Mouse (Mus musculus) heart, embryonic 13.5 days (tissue): Measurements from ENCODE around the gene Saa1. TPM values are rescaled to one million over a fixed set of nuclear protein-coding genes. Genes with fewer than 3 reads are reported as not detected.
"Not testable (repeated sequence)": the region's sequence is repeated elsewhere in the genome, so short reads cannot be mapped to it uniquely, and the experiment has no call there.

Experiments
- ATAC-seq: fragments of 200-750 bp; cut with Nextera tagmentation; 2 replicates; pipeline ENCODE4 v1.8.0; 2017; ENCODE audit warnings: moderate TSS enrichment; ENCODE audit not compliant: insufficient number of reproducible peaks, low FRiP score, low TSS enrichment; ENCODE audit errors: extremely low read depth
- H3K27ac ChIP-seq: fragments of 300-500 bp; sonication (generic); replicated peaks from 2 replicates; pipeline ENCODE4 v1.5.1; 2015; ENCODE audit warnings: moderate library complexity, mild to moderate bottlenecking, inconsistent platforms
- H3K27me3 ChIP-seq: fragments of 300-500 bp; sonication (generic); replicated peaks from 2 replicates; pipeline ENCODE4 v1.6.1; 2015; ENCODE audit warnings: mild to moderate bottlenecking, inconsistent platforms
- H3K36me3 ChIP-seq: fragments of 300-500 bp; sonication (generic); 2 replicates; pipeline ENCODE4 v1.6.1; 2015; ENCODE audit warnings: mild to moderate bottlenecking, inconsistent platforms
- H3K4me1 ChIP-seq: fragments of 300-500 bp; sonication (generic); 2 replicates; pipeline ENCODE4 v1.6.1; 2015; ENCODE audit warnings: inconsistent platforms
- H3K4me2 ChIP-seq: fragments of 300-500 bp; sonication (generic); 2 replicates; pipeline ENCODE4 v1.6.1; 2015; ENCODE audit warnings: inconsistent platforms, mild to moderate bottlenecking, moderate library complexity
- H3K4me3 ChIP-seq: fragments of 300-500 bp; sonication (generic); 2 replicates; pipeline ENCODE4 v1.5.1; 2015; ENCODE audit warnings: moderate library complexity, mild to moderate bottlenecking, inconsistent platforms
- H3K9ac ChIP-seq: fragments of 300-500 bp; sonication (generic); 2 replicates; pipeline ENCODE4 v1.6.1; 2015; ENCODE audit warnings: inconsistent platforms, mild to moderate bottlenecking, moderate library complexity
- H3K9me3 ChIP-seq: fragments of 300-500 bp; sonication (generic); 2 replicates; pipeline ENCODE4 v1.6.1; 2016; ENCODE audit warnings: inconsistent platforms
- WGBS: fragments of 180-500 bp; shearing (Covaris S2); methylation state at CpG from one replicate; pipeline ENCODE4 v1.1.7; 2015; ENCODE audit warnings: mixed read lengths; 5-methylcytosine and 5-hydroxymethylcytosine counted together
- polyA plus RNA-seq: library from polyadenylated mRNA; unstranded; fragments of >200 nt; fragmentation: Nextera tagmentation; extraction: Ambion mirVana; gene quantifications from 2 replicates; pipeline ENCODE4 v1.2.1, GENCODE M21; 2015

Saa1 gene
- polyA plus RNA-seq, 1 experiment from 2014 or later = not detected

- Histone ChIP-seq H3K4me2 (no peak overlapping the region), H3K4me1 (0 out of 2 replicates have a peak, but pooled peaks cover 5% of the 10 kb centered on the region), H3K36me3 (no peaks in the 10 kb centered on the region), H3K9ac (no peak overlapping the region), H3K27me3 (no peaks in the 10 kb centered on the region), H3K9me3 (no peaks in the 10 kb centered on the region), H3K27ac (no peak overlapping the region), H3K4me3 (no peak overlapping the region)
- no peak for ATAC-seq
- 68% methylated on average over 3 of the region's 3 CpGs for WGBS
Observed at GRCm38 (mm10) chr7:46745816-46746215, 3.0 kb upstream of the Saa1 start.

- not testable (repeated sequence) for H3K4me2 ChIP-seq, H3K9me3 ChIP-seq, ATAC-seq, H3K4me1 ChIP-seq, H3K4me3 ChIP-seq, H3K36me3 ChIP-seq, H3K9ac ChIP-seq, H3K27ac ChIP-seq, H3K27me3 ChIP-seq
- 71% methylated on average over 5 of the region's 5 CpGs for WGBS
Observed at GRCm38 (mm10) chr7:46740041-46740440, 2.7 kb downstream of the Saa1 start.

GRCm38 (mm10) chr7:46738561-46739460 is 4.0 kb downstream of the Saa1 start:
- no peaks in the 10 kb centered on the region for H3K4me1 ChIP-seq
- H3K9me3 ChIP-seq = no peaks in the 10 kb centered on the region
- H3K36me3 ChIP-seq = no peaks in the 10 kb centered on the region
- no peaks in the 10 kb centered on the region for H3K27me3 ChIP-seq
- no peak overlapping the region for H3K4me3 ChIP-seq
- WGBS = 67% methylated on average over 12 of the region's 12 CpGs
- H3K9ac ChIP-seq = no peak overlapping the region
- no peak overlapping the region for H3K4me2 ChIP-seq
- H3K27ac ChIP-seq = no peak overlapping the region
- ATAC-seq = no peak

- no peaks in the 10 kb centered on the region for H3K27me3 ChIP-seq
- no peak overlapping the region for H3K4me3 ChIP-seq
- no peak for ATAC-seq
- WGBS = 62% methylated on average over 2 of the region's 2 CpGs
- H3K9me3 ChIP-seq = no peaks in the 10 kb centered on the region
- H3K4me2 ChIP-seq = no peak overlapping the region
- H3K4me1 ChIP-seq = no peaks in the 10 kb centered on the region
- no peaks in the 10 kb centered on the region for H3K36me3 ChIP-seq
- no peak overlapping the region for H3K9ac ChIP-seq
- H3K27ac ChIP-seq = no peak overlapping the region
Observed at GRCm38 (mm10) chr7:46734983-46735382, 7.8 kb downstream of the Saa1 start.

GRCm38 (mm10) chr7:46732458-46732857 is 10.3 kb downstream of the Saa1 start, which contains the start of gene Saa4:
TSS of gene Saa4 (minus strand) at chr7:46732603.
- Histone ChIP-seq H3K4me3 (no peak within 1 kb of the TSS), H3K27me3 (no peaks in the 10 kb centered on the region), H3K9ac (no peak within 1 kb of the TSS), H3K9me3 (no peaks in the 10 kb centered on the region), H3K27ac (no peak within 1 kb of the TSS), H3K4me1 (no peaks in the 10 kb centered on the region), H3K4me2 (no peak within 1 kb of the TSS), H3K36me3 (no peaks in the 10 kb centered on the region)
- WGBS = 70% methylated on average over 4 of the region's 4 CpGs
- ATAC-seq = no peak

GRCm38 (mm10) chr7:46727584-46727983 is 15.2 kb downstream of the Saa1 start:
- WGBS = 63% methylated on average over 1 of the region's 1 CpGs
- ATAC-seq = no peak

GRCm38 (mm10) chr7:46724396-46724795 is 18.4 kb downstream of the Saa1 start:
- Histone ChIP-seq H3K36me3 (no peaks in the 10 kb centered on the region), H3K4me3 (no peak overlapping the region), H3K9ac (no peak overlapping the region), H3K9me3 (no peaks in the 10 kb centered on the region), H3K27me3 (peaks cover 12% of the 10 kb centered on the region), H3K27ac (no peak overlapping the region), H3K4me1 (no peaks in the 10 kb centered on the region), H3K4me2 (no peak overlapping the region)
- ATAC-seq = no peak
- 63% methylated on average over 5 of the region's 5 CpGs for WGBS

More at GRCm38 (mm10) chr7:46727584-46727983, 15.2 kb downstream of the Saa1 start:
- Histone ChIP-seq H3K4me2 (no peak overlapping the region), H3K36me3 (no peaks in the 10 kb centered on the region), H3K27me3 (no peaks in the 10 kb centered on the region), H3K4me1 (no peaks in the 10 kb centered on the region), H3K9ac (no peak overlapping the region), H3K27ac (no peak overlapping the region), H3K9me3 (no peaks in the 10 kb centered on the region), H3K4me3 (no peak overlapping the region)

- ATAC-seq = no peak
- Histone ChIP-seq H3K4me2 (no peak overlapping the region), H3K9ac (no peak overlapping the region), H3K4me3 (no peak overlapping the region), H3K36me3 (no peaks in the 10 kb centered on the region), H3K9me3 (no peaks in the 10 kb centered on the region), H3K27me3 (peaks cover 12% of the 10 kb centered on the region), H3K4me1 (no peaks in the 10 kb centered on the region), H3K27ac (no peak overlapping the region)
- 69% methylated on average over 3 of the region's 3 CpGs for WGBS
Observed at GRCm38 (mm10) chr7:46723849-46724248, 18.9 kb downstream of the Saa1 start.

- Histone ChIP-seq H3K4me3 (no peak overlapping the region), H3K9ac (no peak overlapping the region), H3K9me3 (no peaks in the 10 kb centered on the region), H3K27ac (no peak overlapping the region), H3K4me2 (no peak overlapping the region), H3K36me3 (no peaks in the 10 kb centered on the region), H3K27me3 (peaks cover 15% of the 10 kb centered on the region), H3K4me1 (no peaks in the 10 kb centered on the region)
- WGBS = 88% methylated on average over 6 of the region's 6 CpGs
- ATAC-seq = no peak
Observed at GRCm38 (mm10) chr7:46723354-46723753, 19.4 kb downstream of the Saa1 start.

GRCm38 (mm10) chr7:46720460-46720859 is 22.3 kb downstream of the Saa1 start:
- peaks cover 20% of the 10 kb centered on the region for H3K27me3 ChIP-seq
- no peak overlapping the region for H3K4me3 ChIP-seq
- 69% methylated on average over 9 of the region's 9 CpGs for WGBS
- no peak overlapping the region for H3K27ac ChIP-seq
- H3K9me3 ChIP-seq = no peaks in the 10 kb centered on the region
- no peak overlapping the region for H3K4me2 ChIP-seq
- no peaks in the 10 kb centered on the region for H3K4me1 ChIP-seq
- no peak overlapping the region for H3K9ac ChIP-seq
- no peak for ATAC-seq
- H3K36me3 ChIP-seq = no peaks in the 10 kb centered on the region

GRCm38 (mm10) chr7:46719526-46719925 is 23.3 kb downstream of the Saa1 start:
- ATAC-seq = no peak
- WGBS = 71% methylated on average over 7 of the region's 7 CpGs
- Histone ChIP-seq H3K4me2 (no peak overlapping the region), H3K27ac (no peak overlapping the region), H3K4me1 (no peaks in the 10 kb centered on the region), H3K27me3 (peaks cover 20% of the 10 kb centered on the region), H3K9me3 (no peaks in the 10 kb centered on the region), H3K9ac (no peak overlapping the region), H3K36me3 (no peaks in the 10 kb centered on the region), H3K4me3 (no peak overlapping the region)
